Mouse (Mus musculus) hematopoietic stem cell, adult 5-6 weeks (primary cell): ENCODE measurements around the gene Rpl29. TPM values are rescaled to one million over a fixed set of nuclear protein-coding genes. Genes with fewer than 3 reads are reported as not detected.
A peak's percentile ranks its signal among the peaks of the same experiment; 100 is the strongest.

Experiments used
- ATAC-seq, 2 experiments: fragments of 125-278 bp in 1 of 2; replicated peaks in 1 of 2; 2 replicates each; pipeline ENCODE4 v1.8.0; 2016 to 2017; ENCODE audit warnings: inconsistent platforms in 2 of 2, mild to moderate bottlenecking in 2 of 2, moderate number of reproducible peaks in 2 of 2, low read depth in 1 of 2, moderate TSS enrichment in 1 of 2; ENCODE audit not compliant: low FRiP score in 2 of 2, poor library complexity in 2 of 2, severe bottlenecking in 2 of 2, insufficient read depth in 1 of 2, low TSS enrichment in 1 of 2
- total RNA-seq: library from RNA; stranded (forward); fragments of 172-1452, 232-1000 nt; gene quantifications from 2 replicates; pipeline ENCODE4 v1.2.3, GENCODE M21; 2017

Rpl29 gene
- total RNA-seq, 1 experiment from 2014 or later = 1,409 TPM

DNA sequence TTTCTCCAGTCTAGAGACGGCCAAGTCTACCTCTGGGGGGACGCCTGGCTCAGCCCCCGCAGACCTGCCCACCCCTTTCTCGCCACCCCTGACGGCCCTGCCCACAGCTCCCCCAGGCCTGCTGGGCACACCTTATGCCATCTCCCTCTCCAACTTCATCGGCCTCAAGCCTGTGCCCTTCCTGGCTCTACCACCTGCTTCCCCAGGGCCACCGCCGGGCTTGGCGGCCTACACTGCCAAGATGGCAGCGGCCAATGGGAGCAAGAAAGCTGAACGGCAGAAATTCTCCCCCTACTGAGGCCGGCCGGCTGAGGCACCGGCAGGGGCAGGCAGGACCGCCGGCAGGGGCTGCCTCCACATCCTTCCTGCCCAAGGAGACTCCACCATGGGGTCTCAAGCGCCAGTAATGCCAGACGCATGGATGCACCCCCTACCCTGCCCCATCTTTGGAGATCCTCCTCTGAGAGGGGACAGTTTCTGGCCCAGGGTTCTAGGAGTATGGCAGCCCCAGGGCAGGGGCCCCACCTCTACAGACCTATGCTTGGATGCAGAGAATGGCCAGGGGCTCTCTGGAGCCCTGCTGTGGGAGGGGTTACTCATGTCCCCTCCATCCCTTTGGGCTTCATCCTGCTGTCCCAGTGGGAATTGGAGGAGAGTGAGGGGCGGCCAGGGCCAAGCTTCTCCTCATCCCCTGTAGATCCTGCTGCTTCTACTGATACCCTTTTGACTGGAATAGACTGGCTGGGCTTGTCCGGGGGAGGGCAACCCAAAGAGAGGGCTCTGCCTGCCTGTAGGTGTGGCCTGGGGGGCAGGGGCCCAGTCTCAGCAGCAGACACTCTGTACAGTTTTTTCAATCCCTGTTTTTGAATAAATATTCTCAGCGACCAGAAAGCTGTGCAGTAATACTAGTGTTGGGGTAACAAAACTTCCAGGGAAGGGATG is 34.1 kb downstream of the Rpl29 start:
- ATAC-seq = no peak

- peak; percentile 23 to 33; a peak in 2 of 4 replicates for ATAC-seq
Measured at GRCm38 (mm10) chr9:106464751-106465541, 35.7 kb downstream of the Rpl29 start.

DNA sequence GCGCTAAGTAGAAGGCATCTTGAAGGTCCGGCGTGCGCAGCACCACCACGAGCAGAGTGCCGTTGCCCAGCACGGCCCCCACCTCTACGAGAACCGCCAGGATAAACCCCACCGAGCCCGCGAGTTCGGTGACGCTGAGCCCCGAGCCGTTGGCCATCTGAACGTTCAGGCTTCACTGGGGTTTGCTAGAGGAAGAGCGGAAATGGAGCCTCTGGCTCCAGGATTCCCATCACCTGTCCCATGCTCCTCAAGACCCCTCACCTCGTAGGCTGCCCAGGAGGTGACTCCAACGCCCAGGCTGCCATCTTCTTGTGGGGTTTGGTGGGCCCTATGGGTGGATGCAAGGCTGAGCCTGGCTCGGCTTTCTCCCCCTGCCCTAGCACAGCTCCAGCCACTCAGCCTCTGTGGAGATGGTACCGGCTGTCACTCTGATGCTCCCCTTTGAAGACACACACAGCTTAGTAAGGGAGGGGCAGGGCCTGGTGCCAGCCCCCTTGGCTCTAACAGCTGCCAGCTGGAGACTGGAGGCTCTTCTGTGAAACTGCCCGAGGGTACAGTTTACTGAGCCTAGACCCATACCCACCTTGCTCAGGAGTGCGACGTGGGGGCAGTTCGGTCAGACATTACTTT is 36.4 kb downstream of the Rpl29 start, which contains the start of gene Gpr62:
TSS of gene Gpr62 (minus strand) at position 368 of the 630 bp plus-strand sequence.
- no peak; a peak in 1 of 4 replicates for ATAC-seq

DNA sequence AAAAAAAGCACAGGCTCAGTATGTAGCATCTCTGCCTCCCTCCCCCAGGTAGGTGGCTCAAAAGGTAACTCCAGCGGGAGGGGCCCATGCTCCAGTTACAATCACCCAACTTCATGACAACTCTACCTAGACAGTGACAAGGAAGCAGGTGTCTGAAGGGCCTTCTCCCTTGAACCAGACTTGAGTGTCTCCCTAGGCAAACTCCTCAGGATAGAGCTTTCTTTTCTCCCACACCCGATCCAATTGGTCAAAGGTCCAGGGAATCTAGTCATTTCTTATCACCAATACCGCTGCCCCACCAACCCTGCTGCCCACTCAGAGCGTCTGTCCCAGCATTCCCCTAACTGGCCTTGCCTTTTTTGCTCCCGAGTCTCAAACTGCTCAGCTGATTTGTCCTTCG is 37.5 kb downstream of the Rpl29 start:
- no peak for ATAC-seq

DNA sequence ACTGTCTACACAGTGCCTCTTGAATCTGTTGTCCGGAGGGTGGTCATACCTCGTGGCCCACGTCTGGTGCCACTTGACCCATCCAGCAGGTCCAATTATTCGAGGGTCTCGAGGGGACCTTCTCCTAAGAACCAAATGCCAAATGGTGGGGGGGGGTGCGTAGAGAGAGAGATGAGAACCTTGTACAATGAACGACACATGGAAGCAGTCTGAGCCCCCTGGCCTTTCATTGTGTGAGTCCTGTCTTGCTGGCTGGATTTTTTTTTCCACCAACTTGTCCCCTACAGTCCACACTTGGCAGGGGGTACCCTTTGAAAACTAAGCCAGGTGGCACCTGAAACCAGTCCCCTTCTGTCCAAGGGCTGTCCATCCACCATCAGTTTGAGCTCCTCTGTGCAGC is 38.5 kb downstream of the Rpl29 start:
- ATAC-seq = no peak

- ATAC-seq = no peak
Measured at GRCm38 (mm10) chr9:106469317-106469716, 40.1 kb downstream of the Rpl29 start.

DNA sequence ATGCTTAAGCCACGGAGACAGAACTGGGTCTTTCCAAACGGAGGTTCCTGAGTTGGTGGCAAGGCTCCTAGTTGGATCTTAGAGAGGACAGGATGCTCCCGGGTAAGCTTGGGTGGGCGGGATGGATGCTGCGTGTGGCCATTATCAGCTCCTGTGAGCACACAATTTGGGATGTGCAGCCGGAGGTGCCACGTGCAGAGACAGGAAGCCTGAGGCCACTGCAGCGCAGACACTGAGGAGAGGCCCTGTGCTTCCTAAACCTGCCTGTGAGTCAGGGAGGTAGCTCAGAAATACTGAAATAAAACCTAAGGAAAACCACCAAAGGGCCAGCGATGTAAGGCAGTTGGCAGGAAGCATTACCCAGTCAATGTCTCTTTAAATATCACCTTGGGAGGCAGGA is 40.5 kb downstream of the Rpl29 start:
- ATAC-seq = no peak

DNA sequence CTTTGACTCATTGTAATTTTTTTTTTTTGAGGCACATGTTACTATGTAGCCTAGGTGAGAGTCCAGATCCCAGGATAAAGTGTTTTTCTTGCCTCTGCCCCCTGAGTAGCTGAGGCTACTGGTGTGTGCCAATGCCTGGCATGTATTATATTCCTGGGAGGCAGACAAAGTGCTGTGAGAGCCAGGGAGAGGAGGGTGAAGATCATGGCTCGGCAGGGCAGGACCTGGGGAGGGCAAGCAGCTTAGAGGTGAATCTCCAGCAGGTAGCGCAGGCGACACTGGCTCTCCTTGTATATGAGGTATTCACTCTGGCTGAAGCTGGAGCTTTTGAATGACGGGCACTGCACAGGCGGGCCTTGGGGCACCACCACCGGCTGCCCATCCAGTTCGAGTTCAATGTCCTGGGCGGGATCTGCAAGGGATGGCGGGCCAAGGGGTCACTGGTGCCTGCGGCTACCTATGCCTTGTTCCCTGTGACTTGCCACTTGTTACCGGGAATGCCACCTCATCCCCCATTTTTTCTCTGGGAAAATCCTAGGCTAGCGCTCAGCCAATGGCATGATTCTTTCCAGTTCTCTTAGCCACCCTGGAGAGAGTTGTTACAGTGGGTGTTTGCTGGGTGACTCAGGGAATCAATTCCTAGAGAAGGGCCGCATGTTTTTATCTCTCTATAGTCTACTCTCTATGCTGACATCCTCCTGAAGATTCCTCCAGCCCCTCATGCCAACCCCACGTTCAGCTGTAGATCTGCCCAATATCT is 41.9 kb downstream of the Rpl29 start:
- no peak for ATAC-seq

DNA sequence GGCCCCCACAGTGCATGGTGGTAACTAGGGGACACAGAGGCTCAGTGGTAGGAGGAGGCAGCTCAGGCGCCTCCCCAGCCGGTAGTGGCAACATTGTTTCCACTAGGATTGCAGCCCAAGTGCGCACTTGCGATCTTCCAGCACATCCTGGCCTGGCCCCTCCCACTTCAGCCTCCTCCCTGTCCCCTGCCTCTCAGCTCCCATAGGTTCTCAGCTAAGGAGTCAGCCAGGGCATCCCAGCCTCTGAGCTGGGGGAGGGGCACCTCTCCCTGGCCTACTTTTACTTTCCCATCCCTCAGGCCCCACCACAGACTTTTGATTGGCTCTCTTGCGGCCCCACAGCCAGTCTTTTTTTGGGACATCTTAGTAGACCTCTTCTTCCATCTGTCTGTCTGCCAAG is 42.6 kb downstream of the Rpl29 start:
- ATAC-seq = no peak

DNA sequence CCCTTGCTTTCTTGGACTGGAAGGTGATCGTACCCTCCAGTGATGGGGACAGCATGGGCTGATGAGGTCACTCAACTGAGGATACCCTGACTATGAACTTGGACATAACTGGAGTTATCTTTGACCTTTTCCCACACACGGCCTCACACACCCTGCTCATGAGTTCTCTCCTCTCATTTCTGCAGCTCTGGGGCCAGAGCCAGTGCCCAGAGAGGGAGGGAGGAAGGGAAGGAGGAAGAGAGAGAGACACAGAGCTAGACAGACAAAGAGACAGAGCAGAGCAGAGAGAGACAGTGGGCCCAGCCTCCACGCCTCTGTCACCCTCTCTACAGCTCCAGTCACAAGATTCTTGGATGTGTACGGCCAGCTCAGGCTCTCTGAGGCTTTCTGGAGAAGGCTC is 43.1 kb downstream of the Rpl29 start:
- ATAC-seq = no peak

DNA sequence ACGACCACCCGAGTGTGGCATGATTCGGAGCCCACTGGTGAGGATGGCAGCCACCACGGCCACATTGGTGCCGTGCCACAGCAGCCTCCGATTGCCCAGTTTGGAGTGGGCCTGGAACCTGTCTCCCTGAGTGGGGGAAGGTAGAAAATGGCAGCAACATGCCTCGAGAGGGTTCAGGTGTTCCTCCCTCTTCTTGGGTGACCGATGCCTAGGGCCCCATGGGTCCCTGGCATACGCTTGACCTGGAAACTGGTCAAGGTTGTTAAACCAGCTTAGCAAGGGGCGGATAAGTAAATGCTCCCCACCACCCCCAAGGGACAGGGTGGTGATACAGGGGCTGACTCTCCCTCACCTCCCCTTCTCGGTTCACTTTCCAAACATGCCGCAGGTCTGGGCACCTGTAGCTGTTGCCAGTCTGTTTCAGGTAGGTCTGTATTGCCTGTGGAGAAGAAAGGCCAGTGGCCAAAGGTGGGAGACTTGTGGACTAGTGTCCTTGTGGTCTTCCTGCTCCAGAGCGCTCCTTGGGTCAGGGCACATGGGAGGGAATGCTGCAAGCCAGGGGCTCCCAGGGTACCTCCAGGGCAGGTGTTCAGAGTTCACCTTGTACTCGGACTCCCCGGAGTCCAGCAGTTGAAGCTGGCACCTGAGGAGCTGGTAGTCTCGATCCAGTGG is 44.0 kb downstream of the Rpl29 start:
- no peak for ATAC-seq

- ATAC-seq = no peak
Measured at GRCm38 (mm10) chr9:106473753-106474105, 44.5 kb downstream of the Rpl29 start.

DNA sequence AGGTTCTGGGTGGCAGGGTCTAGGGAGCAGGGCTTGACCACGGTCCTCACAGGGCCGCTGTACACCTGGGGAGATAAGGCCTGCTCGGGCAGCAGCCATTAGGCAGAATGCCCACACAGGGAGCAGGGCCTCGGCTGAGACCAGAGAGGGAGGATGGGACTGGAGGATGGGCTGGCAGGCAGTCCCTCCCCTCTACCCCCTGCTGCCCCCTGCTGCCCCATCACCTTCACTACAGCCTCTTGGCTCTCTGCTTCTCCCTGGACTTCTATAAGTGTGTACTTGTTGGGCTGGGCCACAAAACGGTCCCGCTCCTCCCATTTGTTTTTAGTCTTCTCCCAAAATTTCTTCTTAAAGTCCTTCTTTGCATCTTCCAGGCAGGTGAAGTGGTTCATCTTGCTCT is 45.2 kb downstream of the Rpl29 start:
- ATAC-seq = peak; percentile 20 to 39; a peak in 1 of 4 replicates

GRCm38 (mm10) chr9:106475046-106475445 is 45.8 kb downstream of the Rpl29 start:
- ATAC-seq = no peak

DNA sequence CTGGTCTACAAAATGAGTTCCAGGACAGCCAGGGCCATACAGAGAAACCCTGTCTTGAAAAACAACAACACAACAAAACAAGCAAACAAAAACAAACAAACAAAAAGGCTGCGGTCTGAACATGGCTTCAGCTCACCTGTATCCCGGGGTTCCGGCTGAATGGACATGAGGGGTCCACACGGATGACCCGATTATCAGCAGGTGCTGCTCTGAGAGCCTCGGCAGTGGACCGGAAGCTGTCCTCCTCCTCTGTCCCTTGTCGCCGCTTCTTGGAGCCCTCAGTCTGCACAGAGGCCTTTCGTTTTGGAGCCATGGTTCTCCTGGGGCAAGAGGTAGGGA is 46.4 kb downstream of the Rpl29 start, which contains the start of gene Rrp9:
TSS of gene Rrp9 (plus strand) at position 301 of the 339 bp plus-strand sequence.
- ATAC-seq = no peak

DNA sequence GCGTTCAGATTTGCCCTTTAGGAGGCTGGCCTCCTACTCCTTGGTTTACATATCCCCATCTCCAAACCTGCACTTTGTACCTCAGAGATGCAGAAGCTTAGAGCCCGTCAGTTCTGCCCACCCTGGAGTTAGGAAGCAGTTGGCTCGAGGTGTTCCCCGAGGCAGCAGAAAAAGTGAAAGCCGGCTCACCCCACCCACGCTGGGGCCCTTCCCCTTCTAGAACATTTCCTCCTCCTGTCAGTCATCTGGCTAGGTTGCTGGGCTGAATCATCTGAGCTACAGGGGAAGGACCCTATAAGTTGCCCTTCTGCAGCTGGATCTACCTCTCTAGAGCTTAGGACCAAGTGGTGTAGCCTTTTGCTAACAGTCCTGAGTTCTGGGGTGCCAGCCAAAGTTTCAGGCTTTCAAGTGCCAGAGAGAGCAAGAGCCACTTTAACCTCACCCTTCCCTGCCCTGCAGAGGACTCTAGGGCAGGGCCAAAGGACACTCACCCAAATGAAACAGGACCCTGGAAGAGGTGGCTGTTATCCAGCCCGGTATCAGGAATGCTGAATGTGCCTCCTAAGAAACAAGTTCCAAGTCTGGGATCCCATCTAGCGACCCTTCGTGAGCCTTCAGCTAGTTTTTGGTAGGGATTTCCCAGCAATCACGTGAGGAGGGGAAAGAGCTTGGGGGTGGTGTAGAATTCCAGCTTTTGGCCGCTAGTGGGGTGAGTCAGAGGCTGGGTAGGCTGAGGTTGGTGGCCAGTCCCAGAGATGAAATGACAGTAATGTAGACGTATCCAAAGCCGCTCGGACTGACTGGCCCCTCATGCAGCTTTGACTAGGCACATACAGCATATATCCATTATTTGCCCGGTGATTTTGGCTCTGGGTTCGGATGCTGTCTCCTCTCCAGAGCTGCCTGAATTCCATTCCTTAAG is 47.0 kb downstream of the Rpl29 start:
- ATAC-seq = peak; percentile 8 to 54
